14 mouse cellular contexts compared by ENCODE assay signal in the genomic region with DNA sequence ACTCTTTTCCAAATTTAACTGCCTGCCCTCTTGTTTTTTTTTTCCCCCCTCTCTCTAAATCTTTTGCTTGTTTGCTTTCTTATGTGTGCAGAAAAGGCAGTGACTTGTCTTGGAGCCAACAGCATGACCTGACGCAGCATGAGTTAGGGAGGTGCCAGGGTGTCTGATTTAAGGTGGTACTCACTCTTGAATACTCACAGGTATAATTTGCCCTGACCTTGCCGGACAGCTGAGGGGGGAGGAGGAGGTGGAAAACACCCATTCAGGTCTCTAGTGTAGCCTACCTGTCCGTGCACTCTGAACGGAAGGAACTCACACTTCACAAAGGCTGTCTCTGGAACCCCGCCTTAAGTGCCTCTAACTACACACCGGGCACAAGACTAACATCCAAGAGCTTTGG. TPM values are rescaled to one million over a fixed set of nuclear protein-coding genes. Genes with fewer than 3 reads are reported as not detected.
DNase-seq lines count a peak whose midpoint lies in the region; ATAC-seq and TF ChIP-seq lines count a peak whose summit lies in the region.
"Had no signal": no experiment of that assay in that cellular context is flagged by ENCODE, and none has a peak within 500 bp of the region (broad histone marks: within the 10 kb centered on the region; RNA-seq: fewer than 3 reads in every experiment).

No protein-coding gene starts in this region.

- peak overlapping the region; percentile 64 for H3K4me3 ChIP-seq in gastrocnemius, adult 2 months
- no peak overlapping the region for H3K4me3 ChIP-seq in stomach, postnatal 0 days (ENCODE audit: low read depth, low read length)
- H3K4me3 ChIP-seq: erythroblast, embryonic 14.5 days had no signal

- H3K27me3 ChIP-seq in stomach, postnatal 0 days (ENCODE audit: control insufficient read depth, insufficient read depth, low read length) = no peaks in the 10 kb centered on the region

- no peaks in the 10 kb centered on the region for H3K4me1 ChIP-seq in stomach, postnatal 0 days (replicated peaks; ENCODE audit: control insufficient read depth, insufficient read depth)

- 48% methylated on average over 6 of the region's 6 CpGs for WGBS in stomach, postnatal 0 days

- H3K27ac ChIP-seq in gastrocnemius, adult 2 months = peak overlapping the region; percentile 87
- no peak overlapping the region for H3K27ac ChIP-seq in stomach, postnatal 0 days (replicated peaks)

- H3K9ac ChIP-seq in stomach, postnatal 0 days (ENCODE audit: low read length) = no peak overlapping the region

- no peaks in the 10 kb centered on the region for H3K36me3 ChIP-seq in stomach, postnatal 0 days (ENCODE audit: control insufficient read depth, insufficient read depth, low read length)

- intact Hi-C loops in gastrocnemius, adult 2 months (cut with DNase I) = loop anchor here (1.0 to 5.0 kb wide), 3 partner anchors 33 to 244 kb away; no protein-coding TSS in a partner anchor
- intact Hi-C loops in gastrocnemius, postnatal 14 days (cut with DNase I; ENCODE audit: low total_unique reads) = loop anchor here (2.0 to 5.0 kb wide), 2 partner anchors 138 to 243 kb away; no protein-coding TSS in a partner anchor

- TF ChIP-seq EP300 in stomach, postnatal 0 days (optimal IDR thresholded peaks at IDR 0.05) = no peak

- TF ChIP-seq CTCF in gastrocnemius, adult 2 months (IDR thresholded peaks at IDR 0.05) = no peak
- TF ChIP-seq CTCF in stomach, postnatal 0 days (IDR thresholded peaks at IDR 0.05; ENCODE audit: low read depth) = no peak

- no peak; the same call in 1 of the 2 replicates for ATAC-seq in stomach, postnatal 0 days (ENCODE audit: low FRiP score, low TSS enrichment)

- H3K4me2 ChIP-seq in stomach, postnatal 0 days (replicated peaks; ENCODE audit: low read depth) = no peak overlapping the region

- peak; percentile 31 for DNase-seq in gastrocnemius, adult 2 months
- no peak for DNase-seq in gastrocnemius, postnatal 14 days
- peak; percentile 32 for DNase-seq in urinary bladder, postnatal 14 days (ENCODE audit: low spot score)
- DNase-seq in urinary bladder, adult 2 months (ENCODE audit: low spot score) = no peak
- DNase-seq in kidney, postnatal 14 days = peak; percentile 48
- peak; percentile 58 for DNase-seq in stomach, postnatal 0 days (ENCODE audit: low spot score)
- DNase-seq in T-cell, adult 2 months (ENCODE audit: low spot score) = no peak
- no peak for DNase-seq in liver
- DNase-seq: B cell, adult 2 months; retina, postnatal 1 day had no signal

- H3K9me3 ChIP-seq in stomach, postnatal 0 days (ENCODE audit: control insufficient read depth, low read length) = no peaks in the 10 kb centered on the region

RNA-seq across cellular contexts. Expression of a gene that starts 26.3 kb away (rescaled TPM):
- total RNA-seq in gastrocnemius, adult 2 months (2021) = 100 to 1,000 TPM in 1 of 2 experiments, 10 to 100 TPM in 1; 95.4 to 186 TPM
- 100 to 1,000 TPM; 106 to 144 TPM for total RNA-seq in gastrocnemius, postnatal 14 days (2021)
- polyA plus RNA-seq in urinary bladder, adult 2 months (2012; rRNA removed) = 0.06 and 0.18 TPM in 2 replicates
- polyA plus RNA-seq in stomach, postnatal 0 days (2015; fragmentation: Nextera tagmentation; extraction: Ambion mirVana) = 0.16 and 0.27 TPM in 2 replicates
- total RNA-seq: left cerebral cortex, adult 18-20 months had no signal
- polyA plus RNA-seq: erythroblast, embryonic 14.5 days; liver, embryonic 11.5 days; spleen, adult 2 months had no signal

Comparison
In these comparisons a context has a peak if more than half of its experiments do, and no peak if none do; other contexts are left out.
1. DNase-seq: peak in gastrocnemius, adult 2 months (single experiment), urinary bladder, postnatal 14 days (single experiment), kidney, postnatal 14 days (single experiment) and stomach, postnatal 0 days (single experiment); none in gastrocnemius, postnatal 14 days (single experiment), urinary bladder, adult 2 months (single experiment), T-cell, adult 2 months (single experiment) and liver (single experiment).